In the genomic region with DNA sequence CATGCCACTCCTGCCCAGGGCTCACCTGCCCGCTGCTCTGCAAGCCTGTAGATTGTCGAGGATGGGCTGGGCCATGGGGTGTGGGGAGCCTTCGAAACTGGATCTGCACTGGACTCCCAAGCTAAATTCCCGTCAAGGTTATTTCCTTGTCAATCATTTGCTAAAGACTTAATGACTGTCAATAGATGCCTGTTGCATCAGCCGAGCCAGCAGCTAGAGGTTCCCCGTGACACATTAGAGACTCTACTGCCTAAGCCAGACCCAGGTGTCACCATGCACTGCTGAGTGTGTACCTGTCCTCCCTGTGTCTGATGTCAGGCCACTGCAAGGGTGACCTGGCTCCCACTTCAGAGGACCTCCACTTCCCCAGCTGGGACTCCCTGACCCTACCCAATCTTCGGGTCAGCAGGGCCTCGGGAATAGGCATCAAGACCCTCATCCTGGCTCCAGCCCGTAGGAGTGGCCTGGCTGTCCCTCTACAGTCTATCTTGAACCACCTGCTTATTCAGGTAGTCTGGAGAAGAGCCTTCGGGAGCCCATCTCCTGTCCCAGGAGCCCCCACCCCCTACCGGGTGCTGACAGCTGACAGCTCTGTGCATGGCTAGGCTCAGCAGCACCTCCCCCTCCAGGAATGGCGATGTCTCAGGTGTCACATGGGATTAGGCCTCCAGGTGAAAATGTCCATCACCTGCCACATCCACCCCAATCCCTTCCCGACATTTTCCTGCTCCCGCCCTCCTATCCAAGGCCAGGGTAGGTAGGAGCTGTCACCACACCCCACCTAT, we compare ENCODE assay signal across 9 mouse cellular contexts. TPM values are rescaled to one million over a fixed set of nuclear protein-coding genes. Genes with fewer than 3 reads are reported as not detected.
DNase-seq lines count a peak whose midpoint lies in the region; ATAC-seq and TF ChIP-seq lines count a peak whose summit lies in the region.
"Had no signal": no experiment of that assay in that cellular context is flagged by ENCODE, and none has a peak within 500 bp of the region (broad histone marks: within the 10 kb centered on the region; RNA-seq: fewer than 3 reads in every experiment).

No protein-coding gene starts in this region.

- no peak for TF ChIP-seq EP300 in lung, postnatal 0 days (IDR thresholded peaks at IDR 0.05)

- no peaks in the 10 kb centered on the region for H3K27me3 ChIP-seq in lung, postnatal 0 days (replicated peaks; ENCODE audit: insufficient read depth, low read length)
- H3K27me3 ChIP-seq in hindbrain, postnatal 0 days (ENCODE audit: insufficient read depth, low read length) = 0 out of 2 replicates have a peak, but pooled peaks cover 3% of the 10 kb centered on the region
- H3K27me3 ChIP-seq in limb, embryonic 12.5 days = peaks cover 65% of the 10 kb centered on the region
- no peaks in the 10 kb centered on the region for H3K27me3 ChIP-seq in stomach, embryonic 15.5 days (replicated peaks)

- peak; percentile 36; the same call in 1 of the 2 replicates for ATAC-seq in lung, postnatal 0 days
- no peak for ATAC-seq in hindbrain, postnatal 0 days
- ATAC-seq in limb, embryonic 12.5 days (ENCODE audit: insufficient number of reproducible peaks, insufficient read depth, low FRiP score, low TSS enrichment, low read depth) = no peak
- peak; percentile 24; the same call in 1 of the 2 replicates for ATAC-seq in stomach, embryonic 15.5 days (ENCODE audit: insufficient read depth, low FRiP score, low read depth)
- no peak for ATAC-seq in activated CD4-positive, CD25-positive, alpha-beta regulatory T cell, adult 4 months

- H3K36me3 ChIP-seq in lung, postnatal 0 days (ENCODE audit: insufficient read depth, low read length) = no peaks in the 10 kb centered on the region
- H3K36me3 ChIP-seq in hindbrain, postnatal 0 days (ENCODE audit: insufficient read depth, low read length) = no peaks in the 10 kb centered on the region
- no peaks in the 10 kb centered on the region for H3K36me3 ChIP-seq in limb, embryonic 12.5 days
- no peaks in the 10 kb centered on the region for H3K36me3 ChIP-seq in stomach, embryonic 15.5 days

- TF ChIP-seq CTCF in lung, postnatal 0 days (IDR thresholded peaks at IDR 0.05) = no peak
- TF ChIP-seq CTCF in hindbrain, postnatal 0 days (IDR thresholded peaks at IDR 0.05; ENCODE audit: low read depth) = no peak

- no peak overlapping the region for H3K9ac ChIP-seq in lung, postnatal 0 days (replicated peaks; ENCODE audit: low read depth)
- H3K9ac ChIP-seq in hindbrain, postnatal 0 days (replicated peaks; ENCODE audit: low read length) = no peak overlapping the region
- H3K9ac ChIP-seq in limb, embryonic 12.5 days (replicated peaks) = no peak overlapping the region
- no peak overlapping the region for H3K9ac ChIP-seq in stomach, embryonic 15.5 days

- WGBS in lung, postnatal 0 days = 39% methylated on average over 14 of the region's 14 CpGs
- 45% methylated on average over 14 of the region's 14 CpGs for WGBS in hindbrain, postnatal 0 days
- WGBS in limb, embryonic 12.5 days = 26% methylated on average over 14 of the region's 14 CpGs
- 46% methylated on average over 14 of the region's 14 CpGs for WGBS in stomach, embryonic 15.5 days

- no peak overlapping the region for H3K27ac ChIP-seq in lung, postnatal 0 days (ENCODE audit: low read length)
- peak overlapping the region; percentile 22; the same call in 1 of the 2 replicates for H3K27ac ChIP-seq in hindbrain, postnatal 0 days
- peak overlapping the region; percentile 84 for H3K27ac ChIP-seq in limb, embryonic 12.5 days
- peak overlapping the region; percentile 79 for H3K27ac ChIP-seq in stomach, embryonic 15.5 days

- DNase-seq in lung, postnatal 0 days (ENCODE audit: low spot score) = no peak
- no peak for DNase-seq in lung, postnatal 4 days
- DNase-seq in hindbrain, postnatal 0 days (ENCODE audit: low spot score) = no peak
- DNase-seq in embryo, embryonic 11 days = no peak
- no peak for DNase-seq in urinary bladder, postnatal 4 days (ENCODE audit: low spot score in 2 of 2)

- no peak overlapping the region for H3K4me2 ChIP-seq in lung, postnatal 0 days (replicated peaks; ENCODE audit: low read depth, low read length)
- no peak overlapping the region for H3K4me2 ChIP-seq in hindbrain, postnatal 0 days (ENCODE audit: low read depth, low read length)
- H3K4me2 ChIP-seq in limb, embryonic 12.5 days = peak overlapping the region; percentile 34; the same call in 1 of the 2 replicates
- no peak overlapping the region for H3K4me2 ChIP-seq in stomach, embryonic 15.5 days

- H3K4me1 ChIP-seq in lung, postnatal 0 days (ENCODE audit: insufficient read depth, low read depth, low read length) = 0 out of 2 replicates have a peak, but pooled peaks cover 3% of the 10 kb centered on the region
- peaks cover 46% of the 10 kb centered on the region for H3K4me1 ChIP-seq in hindbrain, postnatal 0 days (ENCODE audit: insufficient read depth, low read length)
- H3K4me1 ChIP-seq in limb, embryonic 12.5 days (replicated peaks) = peaks cover 97% of the 10 kb centered on the region
- peaks cover 49% of the 10 kb centered on the region for H3K4me1 ChIP-seq in stomach, embryonic 15.5 days

- H3K4me3 ChIP-seq in lung, postnatal 0 days (ENCODE audit: low read depth, low read length) = no peak overlapping the region
- H3K4me3 ChIP-seq in hindbrain, postnatal 0 days (ENCODE audit: low read length) = no peak overlapping the region
- no peak overlapping the region for H3K4me3 ChIP-seq in limb, embryonic 12.5 days (replicated peaks)
- no peak overlapping the region for H3K4me3 ChIP-seq in stomach, embryonic 15.5 days (replicated peaks)

- H3K9me3 ChIP-seq in lung, postnatal 0 days (ENCODE audit: low read length) = no peaks in the 10 kb centered on the region
- no peaks in the 10 kb centered on the region for H3K9me3 ChIP-seq in hindbrain, postnatal 0 days (ENCODE audit: low read length)
- no peaks in the 10 kb centered on the region for H3K9me3 ChIP-seq in limb, embryonic 12.5 days
- H3K9me3 ChIP-seq in stomach, embryonic 15.5 days = no peaks in the 10 kb centered on the region

RNA-seq across cellular contexts. Expression of a gene that starts 31.4 kb away (rescaled TPM):
- 0.17 and 0.19 TPM in 2 replicates for polyA plus RNA-seq in lung, postnatal 0 days (2015; fragmentation: Nextera tagmentation; extraction: Ambion mirVana)
- total RNA-seq in hindbrain, postnatal 0 days (2014; rRNA removed) = 8.4 and 10.1 TPM in 2 replicates
- 7.8 and 8.1 TPM in 2 replicates for polyA plus RNA-seq in hindbrain, postnatal 0 days (2015; fragmentation: Nextera tagmentation; extraction: Ambion mirVana)
- 3.5 and 4.4 TPM in 2 replicates for polyA plus RNA-seq in limb, embryonic 12.5 days (2016; fragmentation: Nextera tagmentation; extraction: Ambion mirVana)
- polyA plus RNA-seq in stomach, embryonic 15.5 days (2015; fragmentation: Nextera tagmentation; extraction: Ambion mirVana) = 3.5 and 4.2 TPM in 2 replicates
- not detected for polyA plus RNA-seq in activated CD4-positive, CD25-positive, alpha-beta regulatory T cell, adult 4 months (2017; shearing (Covaris generic))
- total RNA-seq: hematopoietic stem cell, adult 5-6 weeks had no signal

Comparison
In these comparisons a context has a peak if more than half of its experiments do, and no peak if none do; other contexts are left out.
1. ATAC-seq: peak in lung, postnatal 0 days (single experiment) and stomach, embryonic 15.5 days (single experiment); none in hindbrain, postnatal 0 days (single experiment), limb, embryonic 12.5 days (single experiment) and activated CD4-positive, CD25-positive, alpha-beta regulatory T cell, adult 4 months (single experiment).